Mouse (Mus musculus): ENCODE measurements at regions not wholly inside any gene's neighbourhood (a gene's known extent, or its start where the extent isn't known, plus 50 kb on each side); places are given as distances from the start of the nearest gene placed in this dataset.

- DNase-seq (ENCODE audit: low spot score), result peak; percentile 26
Measured at GRCm38 (mm10) chr7:111241538-111241937, 158.7 kb upstream of the Eif4g2 start.

DNA sequence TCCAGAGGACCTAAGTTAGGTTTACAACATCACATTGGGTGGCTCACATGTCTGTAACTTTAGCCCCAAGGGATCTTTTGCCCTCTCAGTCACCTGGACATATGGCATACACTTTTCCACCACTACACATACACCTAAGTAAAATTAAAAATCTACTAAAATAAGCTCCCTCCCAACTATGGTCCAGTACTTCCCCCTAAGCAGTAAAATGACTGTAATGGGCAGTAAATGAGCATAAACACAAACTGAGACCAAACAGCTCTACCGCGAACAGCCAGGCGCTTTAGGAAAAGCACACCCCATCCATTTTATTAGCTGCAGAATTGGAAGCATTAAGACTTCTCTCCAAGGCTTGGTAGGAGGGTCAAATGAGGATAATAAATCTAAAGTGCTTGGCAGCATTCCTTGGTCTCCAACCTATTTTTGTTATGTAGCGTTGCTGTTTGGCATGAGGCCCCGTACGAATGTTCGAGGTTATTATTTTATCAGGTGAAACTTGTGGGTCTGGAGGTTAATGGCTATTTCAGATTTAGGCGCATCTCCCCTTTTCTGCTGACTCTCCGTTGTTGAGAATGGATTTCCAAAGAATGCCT is 157.5 kb upstream of the Eif4g2 start:
- no peak for DNase-seq (ENCODE audit: low spot score)

- no peak for DNase-seq (ENCODE audit: low spot score)
Measured at GRCm38 (mm10) chr7:111237819-111238218, 155.0 kb upstream of the Eif4g2 start.

DNA sequence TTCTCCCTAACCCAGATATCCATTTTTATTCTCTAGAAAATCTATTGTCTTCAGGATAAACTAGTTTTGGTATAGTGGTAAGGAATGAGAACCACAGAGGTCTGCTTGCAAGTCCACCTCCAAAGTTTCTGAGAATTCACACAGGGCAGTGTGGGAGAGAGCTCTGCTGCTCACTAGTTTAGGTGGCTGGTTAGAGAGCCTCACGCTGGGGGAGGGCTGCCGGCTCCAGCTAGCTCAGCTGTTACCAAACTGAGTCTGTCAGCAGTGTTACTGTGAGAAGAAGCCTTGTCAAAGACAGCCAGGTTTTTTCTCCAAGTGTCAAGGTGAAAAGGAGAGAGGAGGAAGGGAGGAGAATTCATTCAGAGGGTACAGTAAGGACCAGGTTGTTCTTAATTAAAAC is 147.8 kb upstream of the Eif4g2 start:
- DNase-seq (ENCODE audit: low spot score), result no peak

DNA sequence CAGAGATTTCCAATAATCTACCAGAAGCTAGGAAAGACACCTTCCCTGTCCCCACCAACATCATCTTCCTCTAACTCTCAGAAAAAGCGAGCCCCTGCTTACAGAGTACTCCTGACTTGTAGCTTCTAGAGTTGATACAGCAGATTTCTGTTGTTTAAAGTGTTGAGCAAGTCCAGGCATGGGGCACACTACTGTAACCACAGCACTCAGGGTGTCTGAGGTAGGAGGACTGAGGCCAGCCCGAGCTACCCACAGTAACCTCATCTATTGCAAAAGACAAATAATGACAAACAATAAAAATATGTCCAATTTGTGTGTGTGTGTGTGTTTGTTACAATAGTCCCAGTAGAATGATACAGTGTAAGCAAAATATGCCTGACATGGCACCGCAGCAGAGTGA is 144.3 kb upstream of the Eif4g2 start:
- no peak for DNase-seq (ENCODE audit: low spot score)

DNA sequence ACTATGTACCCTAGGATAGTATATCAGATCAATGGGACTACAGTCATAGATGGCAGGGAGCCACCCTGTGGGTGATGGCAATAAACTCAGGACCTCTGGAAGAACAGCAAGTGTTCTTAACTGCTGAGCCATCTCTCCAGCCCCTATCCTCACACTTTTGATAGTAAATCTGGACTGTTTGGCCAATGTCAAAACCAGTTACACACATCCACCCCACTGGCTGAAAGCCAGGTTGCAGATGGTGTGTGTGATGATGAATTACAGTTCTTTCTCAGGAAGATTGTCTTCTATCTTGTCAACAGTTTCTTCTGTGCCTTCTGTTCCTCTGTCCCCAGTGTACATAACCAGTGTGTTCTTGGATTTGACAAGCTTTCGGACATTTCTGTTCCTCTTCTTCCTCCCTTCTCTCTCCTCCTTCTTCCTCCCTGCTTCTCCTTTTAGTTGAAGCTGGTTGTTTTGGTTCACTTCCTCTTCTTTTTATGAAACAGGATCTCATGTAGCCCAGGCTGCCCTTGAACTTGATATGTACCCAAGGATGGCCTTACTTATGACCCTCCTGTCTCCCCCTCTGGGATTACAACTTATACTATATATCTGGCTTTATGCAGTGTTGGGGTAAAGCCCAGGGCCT is 143.3 kb upstream of the Eif4g2 start:
- DNase-seq (ENCODE audit: low spot score), result no peak

- no peak for DNase-seq (ENCODE audit: low spot score)
Measured at GRCm38 (mm10) chr7:111215586-111215985, 132.8 kb upstream of the Eif4g2 start.

DNA sequence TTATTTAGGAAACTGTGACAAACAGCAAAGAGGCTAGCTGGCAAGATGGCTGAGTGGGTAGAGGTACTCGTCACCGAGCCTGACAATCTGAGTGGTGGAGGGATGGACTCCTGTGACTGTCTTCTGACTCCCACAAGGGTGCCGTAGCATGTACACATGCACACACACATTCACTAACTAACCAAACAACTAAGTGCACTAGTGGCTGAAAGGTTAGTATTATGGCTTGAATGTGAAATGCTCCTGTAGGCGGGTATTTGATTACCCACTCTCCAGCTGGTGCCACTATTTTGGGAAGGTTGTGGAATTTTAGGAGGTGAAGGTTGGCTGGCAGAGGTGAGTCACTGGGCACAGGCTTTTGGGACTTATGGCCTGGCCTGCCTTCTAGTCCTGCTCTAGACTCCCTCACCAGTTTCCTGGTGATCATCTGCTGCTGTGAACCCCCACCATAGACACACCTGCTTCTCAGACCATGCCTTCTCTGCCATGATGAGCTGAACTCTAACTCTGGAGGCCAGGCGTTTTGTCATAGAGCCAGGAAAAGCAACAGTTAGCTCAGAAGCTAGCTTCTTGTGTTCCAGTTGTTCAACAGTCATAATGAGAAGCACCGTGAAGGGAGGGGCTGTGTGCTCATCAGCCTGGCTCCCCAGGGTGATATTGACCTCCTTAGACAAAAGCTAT is 131.5 kb upstream of the Eif4g2 start:
- no peak for DNase-seq (ENCODE audit: low spot score)

DNA sequence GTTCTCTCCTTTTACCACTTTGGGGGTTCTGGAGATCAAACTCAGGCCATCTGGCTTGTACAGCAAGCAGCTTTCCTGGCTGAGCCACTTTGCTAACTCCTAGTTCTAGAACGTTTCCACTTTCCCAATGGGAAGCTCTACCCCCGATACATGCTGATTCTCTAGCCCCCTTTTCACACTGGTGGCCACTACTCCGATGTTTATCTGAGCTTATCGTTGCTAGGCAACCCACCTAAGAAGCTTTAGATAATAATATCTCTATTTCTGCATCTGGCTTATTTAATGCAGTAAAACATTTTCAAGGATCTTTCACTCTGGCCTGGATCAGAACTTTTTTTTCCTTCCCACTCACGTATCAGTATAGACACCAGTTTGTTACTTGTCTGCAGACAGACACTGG is 129.4 kb upstream of the Eif4g2 start:
- no peak for DNase-seq (ENCODE audit: low spot score)

DNA sequence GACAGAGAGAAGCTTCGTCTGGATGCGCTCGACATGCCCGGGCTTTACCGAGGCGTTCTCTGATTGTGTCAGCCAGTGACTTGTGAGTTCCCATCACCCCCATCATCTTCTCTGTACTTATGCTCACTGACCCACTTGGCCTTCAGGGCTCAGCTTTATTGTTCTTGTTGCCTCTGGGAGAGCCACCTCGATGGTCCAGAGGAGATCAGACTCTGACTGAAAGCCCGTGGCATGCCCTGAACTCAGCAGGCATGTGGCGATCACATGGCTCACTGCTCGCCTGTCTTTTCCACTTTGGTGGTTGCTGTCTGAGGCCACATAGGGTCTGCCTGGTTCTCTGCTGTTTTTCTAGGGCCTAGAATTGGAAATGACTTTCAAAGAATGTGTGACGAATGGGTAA is 128.8 kb upstream of the Eif4g2 start:
- DNase-seq (ENCODE audit: low spot score), result no peak

DNA sequence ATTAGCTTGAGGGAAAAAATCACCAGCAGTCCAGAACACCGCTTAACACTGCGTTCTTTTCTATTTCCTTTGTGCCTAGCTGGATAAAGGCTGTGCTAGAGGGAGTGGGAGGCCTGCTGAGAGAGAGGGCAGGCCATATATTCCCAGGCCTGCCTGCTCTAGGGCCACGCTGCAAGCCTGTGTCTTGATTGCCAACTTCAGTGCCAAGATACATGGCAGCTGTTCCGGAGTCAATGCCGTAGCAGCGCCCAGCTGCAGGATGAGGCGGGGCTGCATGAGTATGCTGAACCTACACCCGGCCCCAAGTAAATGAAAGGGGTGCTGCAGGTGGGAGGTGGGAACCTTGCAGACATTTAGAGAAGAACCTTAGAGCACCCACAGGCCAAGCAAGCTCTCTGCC is 127.5 kb upstream of the Eif4g2 start:
- no peak for DNase-seq (ENCODE audit: low spot score)

- no peak for DNase-seq (ENCODE audit: low spot score)
Measured at GRCm38 (mm10) chr7:111205876-111206275, 123.0 kb upstream of the Eif4g2 start.

GRCm38 (mm10) chr7:111198608-111199355 is 116.0 kb upstream of the Eif4g2 start:
- no peak for DNase-seq (ENCODE audit: low spot score)

DNA sequence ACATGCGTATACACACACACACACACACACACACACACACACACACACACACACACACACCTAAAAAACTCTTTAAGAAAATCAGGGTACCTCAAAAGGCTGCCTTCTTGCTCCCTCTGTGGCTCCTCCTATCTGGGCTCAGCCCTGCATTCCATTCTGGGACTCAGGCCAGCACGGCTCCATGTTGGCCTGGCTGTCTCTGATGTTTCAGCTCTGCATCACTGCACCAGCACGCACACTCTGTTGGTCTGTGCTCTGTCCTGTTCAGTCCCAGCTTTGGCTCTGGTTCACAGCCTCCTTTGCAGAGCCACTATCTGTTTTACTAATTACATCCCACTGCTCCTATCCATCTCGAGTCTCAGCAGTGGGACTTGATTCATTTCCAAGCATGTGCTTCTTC is 108.8 kb upstream of the Eif4g2 start:
- DNase-seq (ENCODE audit: low spot score), result peak; percentile 56

GRCm38 (mm10) chr7:111191216-111191615 is 108.4 kb upstream of the Eif4g2 start:
- DNase-seq (ENCODE audit: low spot score), result no peak

DNA sequence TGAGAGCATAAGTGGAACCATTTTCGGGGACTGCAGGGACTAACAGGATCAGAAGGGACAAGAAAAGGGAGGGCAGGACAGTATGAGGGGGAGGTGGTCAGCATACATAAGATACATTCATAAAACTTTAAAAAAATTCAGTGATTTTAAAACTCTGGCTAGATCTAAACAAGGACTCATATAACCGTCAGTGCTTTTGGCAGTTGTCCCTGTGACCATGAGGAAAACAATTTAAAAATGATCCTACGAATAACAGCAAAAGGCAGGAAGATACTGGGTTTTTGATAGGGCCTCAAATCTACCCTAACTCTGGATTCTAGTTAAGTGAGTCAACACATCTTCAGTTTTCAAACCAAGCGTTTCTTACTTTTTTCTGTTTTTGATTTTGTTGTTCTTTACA is 106.9 kb upstream of the Eif4g2 start:
- no peak for DNase-seq (ENCODE audit: low spot score)

- DNase-seq (ENCODE audit: low spot score), result no peak
Measured at GRCm38 (mm10) chr7:111185954-111186353, 103.1 kb upstream of the Eif4g2 start.

DNA sequence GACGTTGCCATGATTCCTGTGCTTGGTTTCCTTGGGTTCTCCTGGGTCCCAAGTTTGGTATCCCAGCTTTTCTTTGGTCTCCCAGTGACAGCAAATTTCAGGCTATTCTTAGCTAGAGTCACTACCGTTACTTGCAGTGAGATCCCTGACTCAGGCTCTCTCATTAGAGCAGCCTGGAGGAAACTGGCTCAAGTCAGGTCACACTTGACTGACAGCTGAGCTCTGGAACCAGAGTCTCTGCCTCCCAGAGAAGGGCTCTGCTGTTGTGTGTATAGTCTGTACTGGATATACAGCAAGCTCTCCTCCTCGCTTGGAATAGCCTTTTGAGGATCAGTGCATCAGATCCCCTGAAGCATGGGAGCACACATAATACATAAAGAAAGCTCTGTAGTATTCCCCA is 100.7 kb upstream of the Eif4g2 start:
- no peak for DNase-seq (ENCODE audit: low spot score)

DNA sequence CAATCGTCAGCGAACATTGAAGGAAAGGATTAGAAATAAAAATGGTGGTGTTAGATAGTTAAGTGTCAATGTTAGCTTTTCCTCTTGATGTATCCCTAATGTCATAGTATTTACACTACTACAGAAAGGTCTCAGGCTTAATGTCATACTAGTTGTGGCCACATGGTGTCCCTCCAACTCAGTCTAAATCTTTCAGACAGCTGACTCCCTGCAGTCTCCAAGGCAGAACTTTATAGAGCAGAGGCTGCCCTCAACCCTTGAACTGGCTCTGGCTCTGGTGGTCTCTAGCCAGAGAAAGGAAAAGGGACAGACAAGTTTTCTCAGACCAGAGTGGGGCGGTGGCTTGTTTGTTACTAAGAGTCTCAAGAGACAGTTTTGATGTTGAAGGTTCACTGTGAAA is 99.5 kb upstream of the Eif4g2 start:
- peak; percentile 68 for DNase-seq (ENCODE audit: low spot score)

GRCm38 (mm10) chr7:111179401-111180271 is 96.8 kb upstream of the Eif4g2 start:
- DNase-seq (ENCODE audit: low spot score), result peak; percentile 76

GRCm38 (mm10) chr7:111174393-111175124 is 91.7 kb upstream of the Eif4g2 start:
- peak; percentile 25 for DNase-seq (ENCODE audit: low spot score)

Measured in urinary bladder, postnatal 14 days (tissue).